Mouse (Mus musculus) hindbrain, postnatal 0 days (tissue): ENCODE measurements around the gene Ccdc42. TPM values are rescaled to one million over a fixed set of nuclear protein-coding genes. Genes with fewer than 3 reads are reported as not detected.

ENCODE experiments used
- ATAC-seq: fragments of 200-750 bp; cut with Nextera tagmentation; 2 replicates; pipeline ENCODE4 v1.8.0; 2017; ENCODE audit warnings: mild to moderate bottlenecking, moderate TSS enrichment, moderate library complexity
- DNase-seq: peaks from one replicate; pipeline ENCODE4 v3.0.0-alpha.2; 2015; ENCODE audit warnings: low spot score
- H3K27ac ChIP-seq: fragments of 300-500 bp; sonication (generic); 2 replicates; pipeline ENCODE4 v1.5.1; 2014; ENCODE audit warnings: mild to moderate bottlenecking
- H3K27me3 ChIP-seq: fragments of 300-500 bp; sonication (generic); 2 replicates; pipeline ENCODE4 v1.6.1; 2014; ENCODE audit warnings: low read length, mixed read lengths; ENCODE audit not compliant: insufficient read depth
- H3K36me3 ChIP-seq: fragments of 300-500 bp; sonication (generic); 2 replicates; pipeline ENCODE4 v1.6.1; 2014; ENCODE audit warnings: low read length, mixed read lengths; ENCODE audit not compliant: insufficient read depth
- H3K4me1 ChIP-seq: fragments of 300-500 bp; sonication (generic); 2 replicates; pipeline ENCODE4 v1.6.1; 2014; ENCODE audit warnings: antibody characterized with exemption, low read length, mixed read lengths; ENCODE audit not compliant: insufficient read depth
- H3K4me2 ChIP-seq: fragments of 300-500 bp; sonication (generic); 2 replicates; pipeline ENCODE4 v1.6.1; 2014; ENCODE audit warnings: low read depth, mild to moderate bottlenecking, low read length, moderate library complexity, mixed read lengths
- H3K4me3 ChIP-seq: fragments of 300-500 bp; sonication (generic); 2 replicates; pipeline ENCODE4 v1.5.1; 2014; ENCODE audit warnings: low read length
- H3K9ac ChIP-seq: fragments of 300-500 bp; sonication (generic); replicated peaks from 2 replicates; pipeline ENCODE4 v1.6.1; 2014; ENCODE audit warnings: mild to moderate bottlenecking, low read length, moderate library complexity, mixed read lengths
- H3K9me3 ChIP-seq: fragments of 300-500 bp; sonication (generic); 2 replicates; pipeline ENCODE4 v1.6.1; 2016; ENCODE audit warnings: low read length, mixed read lengths
- CTCF ChIP-seq: IDR thresholded peaks from 2 replicates; pipeline ENCODE4 v1.5.1; 2016; ENCODE audit warnings: antibody characterized with exemption, control low read depth, low read depth
- WGBS: fragments of 180-500 bp; shearing (Covaris S2); extraction: QIAGEN DNeasy Blood & Tissue Kit; methylation state at CpG from one replicate; pipeline ENCODE4 v1.1.7; 2014; 5-methylcytosine and 5-hydroxymethylcytosine counted together
- polyA plus RNA-seq: library from polyadenylated mRNA; unstranded; fragments of >200 nt; fragmentation: Nextera tagmentation; extraction: Ambion mirVana; gene quantifications from 2 replicates; pipeline ENCODE4 v1.2.1, GENCODE M21; 2015
- total RNA-seq: library from RNA; depleted of rRNA; stranded (reverse); fragments of >200 nt; gene quantifications from 2 replicates; pipeline ENCODE4 v1.2.3, GENCODE M21; 2014

The Ccdc42 gene
- total and polyA plus RNA-seq, 2 experiments from 2014 or later = 0.44 TPM; not detected in 1

DNA sequence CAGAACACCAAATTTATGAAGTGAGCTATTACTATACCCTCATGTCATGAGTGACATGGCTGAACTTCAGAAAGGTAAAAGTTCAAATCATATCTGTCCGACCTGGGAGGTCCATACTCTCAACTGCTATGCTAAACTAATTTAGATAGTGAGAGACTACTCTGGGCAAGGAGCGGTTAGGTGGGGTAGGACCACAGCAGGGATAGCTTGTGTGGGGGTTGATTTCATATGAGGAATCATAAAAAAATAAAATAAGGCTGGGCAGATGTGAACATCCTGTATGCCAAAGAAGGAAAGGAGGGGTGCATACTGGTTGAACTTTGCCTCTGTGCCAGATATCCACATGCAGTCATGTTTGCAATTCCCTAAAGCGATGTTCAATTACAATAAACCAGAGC, 21.8 kb upstream of the Ccdc42 start:
- 85% methylated on average over 3 of the region's 3 CpGs for WGBS
- H3K27ac ChIP-seq = no peak overlapping the region
- H3K9ac ChIP-seq = no peak overlapping the region
- no peak overlapping the region for H3K4me3 ChIP-seq
- H3K4me1 ChIP-seq = no peaks in the 10 kb centered on the region
- no peak for TF ChIP-seq CTCF
- H3K27me3 ChIP-seq = no peaks in the 10 kb centered on the region
- DNase-seq (no peak), ATAC-seq (no peak)
- H3K9me3 ChIP-seq = no peaks in the 10 kb centered on the region
- H3K36me3 ChIP-seq = no peaks in the 10 kb centered on the region
- H3K4me2 ChIP-seq = no peak overlapping the region

DNA sequence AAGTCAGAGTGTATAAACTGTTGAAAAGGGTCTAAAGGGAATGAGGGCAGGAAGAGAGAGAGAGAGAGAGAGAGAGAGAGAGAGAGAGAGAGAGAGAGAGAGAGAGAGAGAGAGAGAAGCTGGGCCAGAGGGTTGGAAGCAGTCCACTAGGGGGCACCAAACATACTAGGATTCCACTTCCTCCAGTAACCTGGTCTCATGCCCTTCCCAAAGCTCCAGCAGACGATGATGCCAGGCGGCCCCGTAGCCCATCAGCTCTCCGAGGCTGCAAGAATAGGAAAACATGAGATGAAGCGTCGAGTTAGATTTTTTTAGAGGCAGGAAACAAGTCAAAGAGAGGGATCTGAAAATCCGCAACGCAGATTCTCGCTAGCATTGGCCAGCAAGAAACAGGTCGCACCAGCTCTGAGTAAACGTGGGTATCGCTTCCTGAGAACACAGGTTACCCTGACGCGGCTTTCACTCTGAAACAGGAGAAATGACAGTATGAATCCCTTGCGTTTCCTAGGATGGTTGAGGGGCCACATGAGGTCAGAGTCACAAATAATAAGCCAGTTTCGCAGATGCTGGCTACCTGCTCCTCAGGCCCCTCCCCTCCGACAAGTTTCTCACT, 20.3 kb upstream of the Ccdc42 start:
- 19% methylated on average over 17 of the region's 17 CpGs for WGBS
- Histone ChIP-seq H3K4me3 (peak overlapping the region; percentile 19), H3K4me1 (no peaks in the 10 kb centered on the region), H3K9me3 (no peaks in the 10 kb centered on the region), H3K27me3 (no peaks in the 10 kb centered on the region), H3K27ac (no peak overlapping the region), H3K9ac (peak overlapping the region; percentile 6), H3K4me2 (peak overlapping the region; percentile 57), H3K36me3 (no peaks in the 10 kb centered on the region)
- peak; percentile 90 for TF ChIP-seq CTCF
- ATAC-seq (peak; percentile 87), DNase-seq (peak; percentile 95)

DNA sequence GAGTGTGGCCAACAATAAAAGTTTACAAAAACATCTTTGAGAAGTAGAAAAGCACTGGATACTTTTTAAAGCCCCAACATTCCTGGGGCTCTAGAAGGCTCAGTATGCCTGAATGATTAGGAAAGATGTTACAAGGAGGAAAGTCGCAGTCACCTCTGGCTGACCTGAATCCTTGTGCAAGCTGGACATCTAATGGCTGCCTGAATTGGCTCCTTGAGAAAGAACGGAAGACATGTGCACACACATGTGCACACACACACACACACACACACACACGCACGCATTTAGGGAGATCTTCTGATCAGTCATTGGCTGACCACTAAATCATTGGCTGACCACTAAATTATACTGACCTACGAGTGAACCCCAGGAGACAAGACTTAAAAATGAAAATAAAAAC, 16.0 kb upstream of the Ccdc42 start:
- 92% methylated on average over 5 of the region's 5 CpGs for WGBS

DNA sequence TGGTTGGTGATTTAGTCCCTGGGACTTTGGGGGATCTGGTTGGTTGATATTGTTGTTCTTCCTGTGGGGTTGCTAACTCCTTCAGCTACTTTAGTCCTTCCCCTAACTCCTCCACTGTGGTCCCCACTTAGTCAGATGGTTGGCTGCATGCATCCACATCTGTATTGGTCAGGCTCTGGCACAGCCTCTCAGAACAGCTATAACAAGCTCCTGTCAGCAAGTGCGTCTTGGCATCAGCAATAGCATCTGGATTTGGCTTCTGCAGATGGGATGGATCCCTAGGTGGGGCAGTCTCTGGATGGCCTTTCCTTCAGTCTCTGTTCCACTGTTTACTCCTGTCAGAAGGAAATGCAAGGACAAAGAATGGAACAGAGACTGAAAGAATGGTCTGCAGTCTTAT, 9.7 kb upstream of the Ccdc42 start:
- H3K4me3 ChIP-seq = no peak overlapping the region
- 63% methylated on average over 1 of the region's 1 CpGs for WGBS
- no peak for TF ChIP-seq CTCF
- no peaks in the 10 kb centered on the region for H3K9me3 ChIP-seq
- ATAC-seq = no peak
- H3K27ac ChIP-seq = no peak overlapping the region
- no peaks in the 10 kb centered on the region for H3K36me3 ChIP-seq
- no peak overlapping the region for H3K9ac ChIP-seq
- no peaks in the 10 kb centered on the region for H3K27me3 ChIP-seq
- no peak for DNase-seq
- H3K4me2 ChIP-seq = no peak overlapping the region
- peaks cover 12% of the 10 kb centered on the region for H3K4me1 ChIP-seq

More for the DNA sequence above, 16.0 kb upstream of the Ccdc42 start:
- no peaks in the 10 kb centered on the region for H3K27me3 ChIP-seq
- no peak for DNase-seq
- TF ChIP-seq CTCF = no peak
- H3K4me1 ChIP-seq = no peaks in the 10 kb centered on the region
- no peaks in the 10 kb centered on the region for H3K9me3 ChIP-seq
- no peak overlapping the region for H3K9ac ChIP-seq
- no peak overlapping the region for H3K4me2 ChIP-seq
- no peaks in the 10 kb centered on the region for H3K36me3 ChIP-seq
- H3K4me3 ChIP-seq = no peak overlapping the region
- no peak for ATAC-seq
- H3K27ac ChIP-seq = no peak overlapping the region

DNA sequence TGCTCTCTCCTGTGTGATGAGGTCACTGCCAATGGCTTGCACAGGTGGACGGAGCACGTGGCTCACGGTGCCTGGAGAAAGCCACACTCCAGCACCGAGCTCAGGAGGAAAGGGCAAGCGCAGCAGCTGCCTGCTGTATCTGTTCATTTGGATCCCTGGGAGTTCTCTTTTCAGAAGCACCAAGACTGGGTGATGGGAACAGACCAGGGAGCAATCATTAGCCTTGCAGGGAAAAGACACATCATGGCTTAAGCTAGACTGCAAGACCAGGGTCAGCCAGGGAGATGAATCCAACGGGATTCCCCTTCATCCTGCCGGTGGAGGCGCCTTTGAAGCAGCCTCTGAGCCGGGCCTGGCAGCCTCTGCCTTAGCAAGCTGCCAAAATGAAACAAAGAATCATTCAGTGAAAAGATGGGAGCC, 7.3 kb upstream of the Ccdc42 start:
- WGBS = 18% methylated on average over 9 of the region's 9 CpGs
- H3K9me3 ChIP-seq = no peaks in the 10 kb centered on the region
- no peaks in the 10 kb centered on the region for H3K27me3 ChIP-seq
- H3K27ac ChIP-seq = peak overlapping the region; percentile 75
- H3K4me1 ChIP-seq = peaks cover 15% of the 10 kb centered on the region
- peak overlapping the region; percentile 28; the same call in 1 of the 2 replicates for H3K9ac ChIP-seq
- ATAC-seq (peak; percentile 81), DNase-seq (peak; percentile 87)
- peak overlapping the region; percentile 25; the same call in 1 of the 2 replicates for H3K4me2 ChIP-seq
- no peak overlapping the region for H3K4me3 ChIP-seq
- TF ChIP-seq CTCF = peak; percentile 44
- H3K36me3 ChIP-seq = no peaks in the 10 kb centered on the region

DNA sequence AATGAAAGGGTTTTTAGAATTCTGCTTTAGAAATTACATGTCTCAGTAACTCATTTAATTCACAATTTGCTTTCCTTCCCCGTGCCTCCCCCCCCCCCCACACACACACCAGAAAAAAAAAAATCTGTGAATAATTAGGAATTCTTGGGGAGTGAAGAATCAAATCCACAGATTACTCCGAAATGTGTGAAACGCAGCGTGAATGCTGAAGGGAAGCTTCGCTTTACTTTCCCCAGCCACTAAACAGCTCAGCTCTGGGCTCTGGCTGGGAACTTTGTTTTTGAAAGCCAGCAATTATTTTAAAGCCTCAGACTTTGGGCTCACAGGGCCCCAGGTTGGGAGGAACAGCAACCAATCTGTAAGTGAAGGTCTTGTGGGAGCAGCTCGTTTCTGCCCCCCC, 6.3 kb upstream of the Ccdc42 start:
- 32% methylated on average over 6 of the region's 6 CpGs for WGBS
- no peak overlapping the region for H3K4me2 ChIP-seq
- DNase-seq (peak; percentile 29), ATAC-seq (no peak)
- no peaks in the 10 kb centered on the region for H3K27me3 ChIP-seq
- H3K9me3 ChIP-seq = no peaks in the 10 kb centered on the region
- H3K4me3 ChIP-seq = no peak overlapping the region
- H3K36me3 ChIP-seq = no peaks in the 10 kb centered on the region
- peak overlapping the region; percentile 75; the same call in 1 of the 2 replicates for H3K27ac ChIP-seq
- no peak for TF ChIP-seq CTCF
- no peak overlapping the region for H3K9ac ChIP-seq
- peaks cover 15% of the 10 kb centered on the region for H3K4me1 ChIP-seq

DNA sequence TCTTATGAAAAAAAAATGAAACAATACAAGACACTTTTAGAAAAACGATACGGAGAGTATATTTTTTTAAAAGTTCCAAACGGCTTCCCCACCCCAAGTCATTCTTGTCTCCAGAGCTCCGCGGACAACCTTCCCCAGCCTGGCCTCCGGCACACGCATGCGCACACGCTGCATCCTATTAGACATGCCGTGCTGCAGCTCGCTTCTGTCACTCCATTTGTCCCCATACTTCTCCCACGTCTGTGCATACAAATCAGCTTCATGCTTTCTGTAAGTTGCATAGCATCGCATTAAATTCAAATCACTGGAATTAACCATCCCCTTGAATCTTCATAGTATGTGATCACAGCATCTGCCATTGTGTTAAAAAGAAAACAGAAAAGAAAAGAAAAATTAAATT, 3.6 kb upstream of the Ccdc42 start:
- Histone ChIP-seq H3K36me3 (no peaks in the 10 kb centered on the region), H3K9ac (no peak overlapping the region), H3K9me3 (no peaks in the 10 kb centered on the region), H3K4me2 (no peak overlapping the region), H3K27me3 (no peaks in the 10 kb centered on the region), H3K4me1 (peaks cover 12% of the 10 kb centered on the region), H3K27ac (no peak overlapping the region), H3K4me3 (no peak overlapping the region)
- DNase-seq = peak; percentile 79
- TF ChIP-seq CTCF = no peak
- WGBS = 40% methylated on average over 13 of the region's 13 CpGs
- ATAC-seq = peak; percentile 59; the same call in 1 of the 2 replicates
